ENCODE assay signal across 8 mouse cellular contexts in genomic region chr2:109280272-109280599, GRCm38 (mm10). TPM values are rescaled to one million over a fixed set of nuclear protein-coding genes. Genes with fewer than 3 reads are reported as not detected.
DNase-seq lines count a peak whose midpoint lies in the region; ATAC-seq and TF ChIP-seq lines count a peak whose summit lies in the region.

No protein-coding gene starts in this region.

- TF ChIP-seq CTCF in lung, adult 2 months (IDR thresholded peaks at IDR 0.05; ENCODE audit: insufficient read depth, low read length), result no peak

- H3K9me3 ChIP-seq in embryonic facial prominence, embryonic 14.5 days (ENCODE audit: control insufficient read depth, low read length), result no peaks in the 10 kb centered on the region
- H3K9me3 ChIP-seq in limb, embryonic 10.5 days (replicated peaks), result no peaks in the 10 kb centered on the region
- H3K9me3 ChIP-seq in neural tube, embryonic 15.5 days (replicated peaks), result no peaks in the 10 kb centered on the region

- peak overlapping the region; percentile 55; the same call in 1 of the 2 replicates for H3K27ac ChIP-seq in embryonic facial prominence, embryonic 14.5 days (replicated peaks; ENCODE audit: low read depth, low read length)
- H3K27ac ChIP-seq in limb, embryonic 10.5 days, result peak overlapping the region; percentile 88
- peak overlapping the region; percentile 81 for H3K27ac ChIP-seq in neural tube, embryonic 15.5 days (replicated peaks)

- no peaks in the 10 kb centered on the region for H3K27me3 ChIP-seq in embryonic facial prominence, embryonic 14.5 days (replicated peaks; ENCODE audit: control insufficient read depth, insufficient read depth, low read length)
- no peaks in the 10 kb centered on the region for H3K27me3 ChIP-seq in limb, embryonic 10.5 days (ENCODE audit: low read depth, poor library complexity, severe bottlenecking)
- no peaks in the 10 kb centered on the region for H3K27me3 ChIP-seq in neural tube, embryonic 15.5 days (replicated peaks)

- no peak for DNase-seq in lung, adult 2 months
- DNase-seq in lung, postnatal 4 days, result no peak
- no peak for DNase-seq in embryonic facial prominence, embryonic 14.5 days (ENCODE audit: low spot score)
- DNase-seq in limb, embryonic 10.5 days (ENCODE audit: low spot score), result no peak
- no peak for DNase-seq in spleen, postnatal 10 days (ENCODE audit: low spot score in 2 of 2)
- no peak for DNase-seq in embryo, embryonic 9.5 days (ENCODE audit: extremely low spot score)

- H3K4me1 ChIP-seq in lung, adult 2 months (ENCODE audit: control insufficient read depth, insufficient read depth, low read length), result 0 out of 2 replicates have a peak, but pooled peaks cover 2% of the 10 kb centered on the region
- 0 out of 2 replicates have a peak, but pooled peaks cover 7% of the 10 kb centered on the region for H3K4me1 ChIP-seq in embryonic facial prominence, embryonic 14.5 days (ENCODE audit: control insufficient read depth, insufficient read depth, low read length)
- H3K4me1 ChIP-seq in limb, embryonic 10.5 days, result peaks cover 19% of the 10 kb centered on the region
- peaks cover 12% of the 10 kb centered on the region for H3K4me1 ChIP-seq in neural tube, embryonic 15.5 days

- H3K4me3 ChIP-seq in lung, adult 2 months (replicated peaks; ENCODE audit: extremely low read depth, low read depth, low read length), result peak overlapping the region; percentile 72
- H3K4me3 ChIP-seq in embryonic facial prominence, embryonic 14.5 days (ENCODE audit: low read depth, low read length), result peak overlapping the region; percentile 78
- H3K4me3 ChIP-seq in limb, embryonic 10.5 days, result peak overlapping the region; percentile 76
- peak overlapping the region; percentile 61 for H3K4me3 ChIP-seq in neural tube, embryonic 15.5 days (replicated peaks)

- no peaks in the 10 kb centered on the region for H3K36me3 ChIP-seq in embryonic facial prominence, embryonic 14.5 days (ENCODE audit: control insufficient read depth, insufficient read depth, low read length)
- no peaks in the 10 kb centered on the region for H3K36me3 ChIP-seq in limb, embryonic 10.5 days
- no peaks in the 10 kb centered on the region for H3K36me3 ChIP-seq in neural tube, embryonic 15.5 days

- WGBS in lung, adult 2 months, result 6% methylated on average over 4 of the region's 4 CpGs
- 5% methylated on average over 4 of the region's 4 CpGs for WGBS in embryonic facial prominence, embryonic 14.5 days
- 8% methylated on average over 4 of the region's 4 CpGs for WGBS in limb, embryonic 10.5 days
- 5% methylated on average over 4 of the region's 4 CpGs for WGBS in neural tube, embryonic 15.5 days

- peak overlapping the region; percentile 71 for H3K4me2 ChIP-seq in embryonic facial prominence, embryonic 14.5 days (ENCODE audit: low read depth, low read length)
- H3K4me2 ChIP-seq in neural tube, embryonic 15.5 days, result peak overlapping the region; percentile 90

- no peak for ATAC-seq in embryonic facial prominence, embryonic 14.5 days (ENCODE audit: low read depth)
- ATAC-seq in neural tube, embryonic 15.5 days (ENCODE audit: low FRiP score), result no peak
- no peak for ATAC-seq in megakaryocyte-erythroid progenitor cell, adult 5-6 weeks (replicated peaks; ENCODE audit: low FRiP score, low TSS enrichment, poor library complexity, severe bottlenecking)

- no peak for TF ChIP-seq POLR2A in lung, adult 2 months (IDR thresholded peaks at IDR 0.05; ENCODE audit: borderline replicate concordance, extremely low read depth, low read depth, low read length)

- H3K9ac ChIP-seq in embryonic facial prominence, embryonic 14.5 days (ENCODE audit: low read depth, low read length), result peak overlapping the region; percentile 82
- H3K9ac ChIP-seq in neural tube, embryonic 15.5 days (replicated peaks), result peak overlapping the region; percentile 69

RNA-seq across cellular contexts. Expression of gene Kif18a, which starts 0.3 kb away (rescaled TPM):
- polyA plus RNA-seq in lung, adult 2 months (2012; rRNA removed), result 0.12 and 0.37 TPM in 2 replicates
- 15.6 and 18.4 TPM in 2 replicates for polyA plus RNA-seq in embryonic facial prominence, embryonic 14.5 days (2014; fragmentation: Nextera tagmentation; extraction: Ambion mirVana)
- 25.2 and 30.2 TPM in 2 replicates for polyA plus RNA-seq in limb, embryonic 10.5 days (2016; fragmentation: Nextera tagmentation; extraction: Ambion mirVana)
- polyA plus RNA-seq in neural tube, embryonic 15.5 days (2015; fragmentation: Nextera tagmentation; extraction: Ambion mirVana), result 3.3 and 6.7 TPM in 2 replicates
- total RNA-seq in megakaryocyte-erythroid progenitor cell, adult 5-6 weeks (2014; fragmentation: Nextera tagmentation), result 23.5 and 29.0 TPM in 2 replicates
- total RNA-seq in megakaryocyte-erythroid progenitor cell, adult 5-6 weeks (2017), result 31.3 and 37.5 TPM in 2 replicates

RNA-seq across cellular contexts. Expression of gene Mettl15, which starts 0.3 kb away (rescaled TPM):
- polyA plus RNA-seq in lung, adult 2 months (2012; rRNA removed), result 3.6 and 4.1 TPM in 2 replicates
- polyA plus RNA-seq in embryonic facial prominence, embryonic 14.5 days (2014; fragmentation: Nextera tagmentation; extraction: Ambion mirVana), result 12.5 and 12.6 TPM in 2 replicates
- 7.1 and 8.7 TPM in 2 replicates for polyA plus RNA-seq in limb, embryonic 10.5 days (2016; fragmentation: Nextera tagmentation; extraction: Ambion mirVana)
- 9.6 and 10.7 TPM in 2 replicates for polyA plus RNA-seq in neural tube, embryonic 15.5 days (2015; fragmentation: Nextera tagmentation; extraction: Ambion mirVana)
- total RNA-seq in megakaryocyte-erythroid progenitor cell, adult 5-6 weeks (2014; fragmentation: Nextera tagmentation), result 10.6 and 10.7 TPM in 2 replicates
- total RNA-seq in megakaryocyte-erythroid progenitor cell, adult 5-6 weeks (2017), result 9.7 and 9.8 TPM in 2 replicates
